Mouse (Mus musculus): ENCODE results near the gene Uhmk1. TPM values are rescaled to one million over a fixed set of nuclear protein-coding genes. Genes with fewer than 3 reads are reported as not detected.
A peak's percentile ranks its signal among the peaks of the same experiment; 100 is the strongest.

The Uhmk1 gene
- polyA plus RNA-seq, 1 experiment = 8.7 TPM

DNA sequence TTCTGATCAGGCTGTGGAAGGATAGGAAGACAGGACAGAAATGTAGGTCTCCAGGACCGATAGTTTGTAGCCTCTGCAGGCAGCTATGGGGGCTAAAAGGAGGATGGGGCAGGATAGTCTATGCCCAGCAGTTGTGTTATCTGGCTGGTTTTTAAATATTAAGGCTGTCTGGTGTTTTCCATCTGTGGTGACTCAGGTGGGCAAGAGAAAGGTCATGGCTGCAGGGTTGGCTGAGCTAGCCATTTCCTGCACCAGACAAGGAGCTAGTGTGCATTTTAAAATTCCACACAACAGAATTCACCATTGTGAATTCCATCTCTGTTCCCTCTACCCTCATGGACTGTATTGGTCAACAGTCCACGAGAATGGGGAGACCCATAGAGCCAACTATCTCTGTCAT, 8.1 kb upstream of the Uhmk1 start:
- H3K79me2 ChIP-seq (ENCODE audit: control insufficient read depth, insufficient read depth) = no peaks in the 10 kb centered on the region

DNA sequence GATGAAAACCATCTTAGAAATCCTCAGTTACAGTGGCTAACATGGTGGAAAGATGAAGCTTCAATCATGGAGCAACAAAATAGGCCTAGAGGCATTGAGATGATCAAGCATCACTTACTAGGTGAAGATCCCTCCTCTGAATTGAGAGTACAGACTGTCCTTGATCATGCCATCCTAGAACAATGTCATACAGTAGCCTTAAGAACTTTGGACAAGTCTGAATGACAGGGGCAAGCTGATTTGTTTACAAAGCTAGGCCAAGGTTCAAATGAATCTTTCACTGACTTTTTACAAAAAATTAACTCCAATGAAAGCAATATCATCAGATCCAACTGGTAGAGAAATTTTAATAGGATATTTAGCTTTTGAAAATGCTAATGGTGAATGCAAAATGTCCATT, 5.2 kb upstream of the Uhmk1 start:
- TF ChIP-seq FOSL1 (IDR thresholded peaks at IDR 0.05; ENCODE audit: insufficient read depth, low read length, poor library complexity, severe bottlenecking) (no peak), MYOD1 (IDR thresholded peaks at IDR 0.05; ENCODE audit: control insufficient read depth, insufficient read length, low read depth) (no peak), MAX (IDR thresholded peaks at IDR 0.05) (no peak)
- no peaks in the 10 kb centered on the region for H3K79me3 ChIP-seq (ENCODE audit: low read depth)
- H3K79me2 ChIP-seq (ENCODE audit: control insufficient read depth, insufficient read depth) = no peaks in the 10 kb centered on the region
- no peaks in the 10 kb centered on the region for H3K36me3 ChIP-seq (ENCODE audit: control insufficient read depth, insufficient read depth)
- peaks cover 3% of the 10 kb centered on the region for H3K27me3 ChIP-seq (ENCODE audit: control insufficient read depth, insufficient read depth, insufficient read length)
- no peak overlapping the region for H3K4me3 ChIP-seq (ENCODE audit: insufficient read depth, poor library complexity, severe bottlenecking)
- H3ac ChIP-seq (ENCODE audit: control insufficient read depth, insufficient read length, low read depth) = no peak overlapping the region

More for the DNA sequence above, 8.1 kb upstream of the Uhmk1 start:
- Histone ChIP-seq H3K36me3 (ENCODE audit: control insufficient read depth, insufficient read depth) (no peaks in the 10 kb centered on the region), H3K27me3 (ENCODE audit: control insufficient read depth, insufficient read depth, insufficient read length) (peaks cover 3% of the 10 kb centered on the region), H3K79me3 (ENCODE audit: low read depth) (no peaks in the 10 kb centered on the region), H3ac (ENCODE audit: control insufficient read depth, insufficient read length, low read depth) (no peak overlapping the region), H3K4me3 (ENCODE audit: insufficient read depth, poor library complexity, severe bottlenecking) (no peak overlapping the region)
- TF ChIP-seq FOSL1 (IDR thresholded peaks at IDR 0.05; ENCODE audit: insufficient read depth, low read length, poor library complexity, severe bottlenecking) = no peak
- TF ChIP-seq MAX (IDR thresholded peaks at IDR 0.05) = no peak
- TF ChIP-seq MYOG (IDR thresholded peaks at IDR 0.05; ENCODE audit: control insufficient read depth, extremely low read depth, insufficient read length) = no peak
- no peak for TF ChIP-seq CEBPB (IDR thresholded peaks at IDR 0.05; ENCODE audit: low read depth)
- TF ChIP-seq CTCF (IDR thresholded peaks at IDR 0.05; ENCODE audit: control insufficient read depth, insufficient read depth, insufficient read length) = no peak
- no peak for TF ChIP-seq MYOD1 (IDR thresholded peaks at IDR 0.05; ENCODE audit: control insufficient read depth, insufficient read length, low read depth)
- no peak for TF ChIP-seq USF1 (IDR thresholded peaks at IDR 0.05; ENCODE audit: low read depth)

DNA sequence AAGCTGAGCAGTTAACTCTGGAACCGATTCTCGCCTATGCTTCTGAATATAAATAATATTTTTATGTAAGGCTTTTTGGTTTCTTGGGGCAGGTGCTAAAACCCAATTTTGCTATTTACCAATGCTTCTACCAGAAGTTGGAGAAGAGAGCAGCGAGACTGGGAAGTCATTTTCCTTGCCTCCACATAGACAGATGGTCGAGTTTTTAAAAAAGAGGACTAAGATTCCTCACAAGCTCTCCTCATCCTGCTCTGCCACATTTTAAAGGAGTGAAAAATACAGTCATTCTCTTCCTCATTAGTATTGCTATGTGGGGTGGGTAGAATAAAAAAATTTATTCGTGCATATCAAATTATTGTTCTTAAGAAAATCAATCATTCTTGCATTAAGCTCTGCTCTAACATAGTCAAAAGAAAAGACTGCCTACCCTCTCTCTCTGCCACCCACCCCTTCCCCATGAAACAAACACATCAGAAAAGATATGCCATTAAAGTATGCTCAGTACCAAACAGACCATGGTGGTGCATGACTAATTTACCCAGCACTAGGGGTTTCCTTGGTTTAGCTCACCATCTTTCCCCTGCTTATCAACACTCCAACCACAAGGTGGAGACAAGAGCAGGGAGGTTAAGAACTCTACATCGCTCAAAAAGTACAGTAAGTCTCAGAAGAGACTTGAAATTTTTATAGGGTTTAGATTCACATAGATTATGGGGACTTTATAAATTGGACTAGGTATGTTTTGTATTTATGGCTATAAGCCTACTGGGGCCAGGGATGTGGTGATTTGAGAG, 3.1 kb upstream of the Uhmk1 start:
- peaks cover 3% of the 10 kb centered on the region for H3K27me3 ChIP-seq (ENCODE audit: control insufficient read depth, insufficient read depth, insufficient read length)
- H3K36me3 ChIP-seq (ENCODE audit: control insufficient read depth, insufficient read depth) = no peaks in the 10 kb centered on the region
- H3K79me2 ChIP-seq (ENCODE audit: control insufficient read depth, insufficient read depth) = peaks cover 20% of the 10 kb centered on the region
- H3ac ChIP-seq (ENCODE audit: control insufficient read depth, insufficient read length, low read depth) = no peak overlapping the region
- H3K79me3 ChIP-seq (ENCODE audit: low read depth) = peaks cover 11% of the 10 kb centered on the region
- no peak for TF ChIP-seq FOSL1 (IDR thresholded peaks at IDR 0.05; ENCODE audit: insufficient read depth, low read length, poor library complexity, severe bottlenecking)
- TF ChIP-seq MYOD1 (IDR thresholded peaks at IDR 0.05; ENCODE audit: control insufficient read depth, insufficient read length, low read depth) = no peak
- TF ChIP-seq CEBPB (IDR thresholded peaks at IDR 0.05; ENCODE audit: low read depth) = no peak
- no peak for TF ChIP-seq MYOG (IDR thresholded peaks at IDR 0.05; ENCODE audit: control insufficient read depth, extremely low read depth, insufficient read length)
- TF ChIP-seq CTCF (IDR thresholded peaks at IDR 0.05; ENCODE audit: control insufficient read depth, insufficient read depth, insufficient read length) = no peak
- no peak overlapping the region for H3K4me3 ChIP-seq (ENCODE audit: insufficient read depth, poor library complexity, severe bottlenecking)

DNA sequence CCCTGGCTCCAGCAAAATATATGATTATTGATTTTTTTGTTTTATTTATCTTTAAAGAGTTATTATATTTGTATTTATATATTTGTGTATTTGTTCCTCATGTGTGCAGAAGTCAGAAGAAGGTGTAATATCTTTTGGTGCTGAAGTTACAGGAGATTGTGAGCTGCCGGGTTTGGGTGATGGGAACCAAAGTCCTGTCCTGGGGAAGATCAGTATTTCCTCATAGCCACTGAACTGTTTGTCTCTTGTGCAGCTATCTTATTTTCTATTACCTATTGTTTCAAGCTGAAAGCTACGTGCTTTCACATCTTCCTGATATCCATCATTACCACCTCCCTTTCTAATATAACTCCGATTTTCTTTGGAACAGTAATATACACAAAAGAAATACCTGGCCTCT, 393 bp upstream of the Uhmk1 start:
- Histone ChIP-seq H3K27me3 (ENCODE audit: control insufficient read depth, insufficient read depth, insufficient read length) (no peaks in the 10 kb centered on the region), H3ac (ENCODE audit: control insufficient read depth, insufficient read length, low read depth) (no peak overlapping the region), H3K36me3 (ENCODE audit: control insufficient read depth, insufficient read depth) (peaks cover 8% of the 10 kb centered on the region), H3K79me3 (ENCODE audit: low read depth) (peaks cover 27% of the 10 kb centered on the region), H3K79me2 (ENCODE audit: control insufficient read depth, insufficient read depth) (peaks cover 39% of the 10 kb centered on the region), H3K4me3 (ENCODE audit: insufficient read depth, poor library complexity, severe bottlenecking) (peak overlapping the region; percentile 90)
- TF ChIP-seq MYOD1 (IDR thresholded peaks at IDR 0.05; ENCODE audit: control insufficient read depth, insufficient read length, low read depth) (no peak), MYOG (IDR thresholded peaks at IDR 0.05; ENCODE audit: control insufficient read depth, extremely low read depth, insufficient read length) (no peak), FOSL1 (IDR thresholded peaks at IDR 0.05; ENCODE audit: insufficient read depth, low read length, poor library complexity, severe bottlenecking) (no peak), MAX (IDR thresholded peaks at IDR 0.05) (no peak), CTCF (IDR thresholded peaks at IDR 0.05; ENCODE audit: control insufficient read depth, insufficient read depth, insufficient read length) (no peak), USF1 (IDR thresholded peaks at IDR 0.05; ENCODE audit: low read depth) (no peak), CEBPB (IDR thresholded peaks at IDR 0.05; ENCODE audit: low read depth) (no peak)

DNA sequence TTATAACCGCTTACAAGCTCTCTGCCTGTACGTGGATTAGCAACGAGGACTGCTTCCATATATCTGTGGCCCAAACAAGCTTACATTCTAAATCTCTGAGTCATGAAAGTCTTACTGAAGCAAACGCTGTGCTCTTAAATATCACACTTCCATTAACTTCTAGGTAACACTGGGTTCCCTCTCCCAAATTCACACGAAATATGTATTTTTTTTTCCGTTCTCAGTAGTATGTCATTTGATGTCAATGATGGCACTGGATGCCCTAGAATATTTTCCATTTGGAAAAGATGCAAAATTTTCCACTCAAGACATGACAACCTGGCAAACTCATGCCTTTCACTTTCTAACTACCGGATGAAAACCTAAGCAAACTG, 827 bp downstream of the Uhmk1 start:
- Histone ChIP-seq H3ac (ENCODE audit: control insufficient read depth, insufficient read length, low read depth) (peak overlapping the region; percentile 75), H3K79me3 (ENCODE audit: low read depth) (peaks cover 30% of the 10 kb centered on the region), H3K4me3 (ENCODE audit: insufficient read depth, poor library complexity, severe bottlenecking) (peak overlapping the region; percentile 90), H3K36me3 (ENCODE audit: control insufficient read depth, insufficient read depth) (peaks cover 18% of the 10 kb centered on the region), H3K79me2 (ENCODE audit: control insufficient read depth, insufficient read depth) (peaks cover 44% of the 10 kb centered on the region), H3K27me3 (ENCODE audit: control insufficient read depth, insufficient read depth, insufficient read length) (no peaks in the 10 kb centered on the region)
- TF ChIP-seq FOSL1 (IDR thresholded peaks at IDR 0.05; ENCODE audit: insufficient read depth, low read length, poor library complexity, severe bottlenecking) = no peak
- no peak for TF ChIP-seq MYOD1 (IDR thresholded peaks at IDR 0.05; ENCODE audit: control insufficient read depth, insufficient read length, low read depth)
- TF ChIP-seq CEBPB (IDR thresholded peaks at IDR 0.05; ENCODE audit: low read depth) = no peak

Measured in C2C12 (cell line).